Mouse (Mus musculus) lung, adult 2 months (tissue): ENCODE measurements around the gene Itga8.

Source experiments
- CTCF ChIP-seq: fragments of 200-500 bp; IDR thresholded peaks from 2 replicates; pipeline ENCODE4 v1.5.1; 2011; ENCODE audit warnings: mild to moderate bottlenecking, low read length, control low read depth; ENCODE audit not compliant: insufficient read depth
- POLR2A ChIP-seq: fragments of 200-500 bp; IDR thresholded peaks from 2 replicates; pipeline ENCODE4 v1.6.1; 2011; ENCODE audit warnings: low read depth, mild to moderate bottlenecking, control low read depth, low read length, borderline replicate concordance; ENCODE audit errors: extremely low read depth

DNA sequence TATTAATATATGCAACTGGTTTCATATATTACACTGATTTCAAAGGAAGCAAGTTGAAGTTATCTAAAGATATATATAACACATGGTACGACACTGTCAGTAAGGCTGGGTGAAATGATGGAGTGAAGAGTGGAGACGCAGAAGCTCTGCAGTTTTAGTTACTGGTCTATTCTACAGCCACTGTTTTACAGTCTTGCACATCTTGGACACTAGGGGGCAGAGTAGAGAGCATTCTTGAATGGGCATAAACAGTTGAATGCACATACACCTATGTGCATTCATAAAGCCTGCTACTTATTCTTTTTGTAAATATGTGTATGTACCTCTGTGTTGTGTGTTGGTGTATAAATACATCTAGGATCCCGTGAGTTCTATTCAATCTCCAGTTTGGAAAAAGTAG is 141.2 kb downstream of the Itga8 start:
- TF ChIP-seq CTCF: no peak
- TF ChIP-seq POLR2A: no peak
